17 mouse cellular contexts compared by ENCODE assay signal in genomic region chr10:42254788-42255187, GRCm38 (mm10).
"Had no signal": no experiment of that assay in that cellular context is flagged by ENCODE, and none has a peak within 500 bp of the region (broad histone marks: within the 10 kb centered on the region; RNA-seq: fewer than 3 reads in every experiment).

No protein-coding gene starts in this region.

- H3K4me2 ChIP-seq: limb, embryonic 15.5 days; midbrain, embryonic 11.5 days; neural tube, embryonic 13.5 days; stomach, embryonic 15.5 days had no signal

- H3K9me3 ChIP-seq: limb, embryonic 15.5 days; megakaryocyte, embryonic 14.5 days; neural tube, embryonic 13.5 days; stomach, embryonic 15.5 days had no signal

- H3K27me3 ChIP-seq: limb, embryonic 15.5 days; megakaryocyte, embryonic 14.5 days; neural tube, embryonic 13.5 days; stomach, embryonic 15.5 days had no signal

- H3K4me3 ChIP-seq: layer of hippocampus, adult 2 months; left cerebral cortex, adult 2 months; limb, embryonic 15.5 days; megakaryocyte, embryonic 14.5 days; neural tube, embryonic 13.5 days; stomach, embryonic 15.5 days had no signal

- H3K27ac ChIP-seq: kidney, postnatal 0 days; layer of hippocampus, adult 2 months; left cerebral cortex, adult 2 months; limb, embryonic 15.5 days; macrophage; neural tube, embryonic 13.5 days; stomach, embryonic 15.5 days had no signal

- H3K36me3 ChIP-seq: neural tube, embryonic 13.5 days had no signal

- ATAC-seq: midbrain, embryonic 16.5 days had no signal

- H3K9ac ChIP-seq: limb, embryonic 15.5 days; neural tube, embryonic 13.5 days; stomach, embryonic 15.5 days had no signal

- DNase-seq: kidney, adult 11 months; kidney, adult 9 months; kidney, postnatal 36 days; retina, postnatal 1 day; right cerebral cortex, postnatal 4 days; spleen, adult 18-20 months; thymus, postnatal 36 days had no signal
